Mouse (Mus musculus): ENCODE results near the gene Gm10230.
"Not testable (repeated sequence)": the region's sequence is repeated elsewhere in the genome, so short reads cannot be mapped to it uniquely, and the experiment has no call there.

Gm10230 gene

DNA sequence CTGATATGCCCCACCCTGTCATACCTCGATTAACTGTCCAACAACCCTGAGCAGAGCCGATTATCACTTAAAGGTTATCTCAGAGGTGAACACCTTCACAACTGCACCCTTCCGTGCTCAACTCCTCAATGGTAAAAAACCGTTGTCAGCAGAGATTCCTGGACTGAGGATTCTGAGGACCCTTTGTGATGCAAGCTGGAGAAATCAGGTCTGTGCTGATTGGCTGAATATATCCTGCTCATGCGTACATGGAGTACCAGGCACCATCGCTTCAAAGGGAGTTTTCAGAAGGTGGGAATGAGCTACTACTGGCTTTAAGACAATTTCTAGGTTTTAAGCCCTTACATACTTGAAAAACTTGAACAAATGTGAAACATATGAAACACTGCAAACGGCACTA is at the start of gene Gm10230:
TSS of gene Gm10230 (minus strand) at position 101 of the 400 bp plus-strand sequence.
- in situ Hi-C loops (cut with MboI; ENCODE audit: low sequenced_read_pairs), result not testable (repeated sequence)

Data from CH12F3 (cell line).